ENCODE assay signal across 17 mouse cellular contexts in the genomic region with DNA sequence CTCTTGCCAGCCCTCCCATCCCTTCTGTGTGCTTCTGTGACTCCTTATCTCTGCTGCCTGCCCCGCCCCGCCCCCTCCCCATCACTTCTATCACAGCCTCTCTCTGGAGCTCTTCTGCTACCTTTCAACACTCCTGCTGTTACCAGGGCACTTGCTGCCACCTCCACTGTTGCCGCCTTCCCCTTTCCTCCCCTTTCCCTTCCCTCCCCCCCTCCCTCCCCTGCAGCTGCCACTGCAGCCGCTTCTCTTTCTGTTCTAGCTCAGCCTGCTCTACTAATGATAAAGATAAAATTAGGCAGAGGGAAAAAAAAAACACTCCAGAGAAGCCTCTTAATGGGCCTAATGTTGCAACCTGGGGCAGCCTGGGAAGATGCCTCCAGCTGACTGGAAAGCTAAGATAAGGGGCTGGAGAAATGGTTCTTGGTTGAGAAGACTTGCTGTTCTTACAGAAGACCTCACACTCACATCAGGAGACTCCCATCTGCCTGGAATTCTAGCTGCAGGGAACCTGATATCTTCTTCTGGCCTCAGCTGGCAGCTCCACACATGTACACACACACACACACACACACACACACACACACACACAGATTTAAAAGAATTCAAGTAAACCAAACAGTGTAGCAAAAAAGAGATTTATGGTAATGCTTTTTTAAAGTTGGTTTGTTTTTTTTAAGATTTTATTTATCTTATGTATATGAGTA. TPM values are rescaled to one million over a fixed set of nuclear protein-coding genes. Genes with fewer than 3 reads are reported as not detected.
A peak's percentile ranks its signal among the peaks of the same experiment; 100 is the strongest.
DNase-seq lines count a peak whose midpoint lies in the region; ATAC-seq lines count a peak whose summit lies in the region.
"Had no signal": no experiment of that assay in that cellular context is flagged by ENCODE, and none has a peak within 500 bp of the region (broad histone marks: within the 10 kb centered on the region; RNA-seq: fewer than 3 reads in every experiment).

No protein-coding gene starts in this region.

- ATAC-seq in embryonic facial prominence, embryonic 12.5 days (ENCODE audit: insufficient number of reproducible peaks, insufficient read depth, low FRiP score, low TSS enrichment) = no peak
- ATAC-seq in heart, embryonic 15.5 days (replicated peaks; ENCODE audit: insufficient number of reproducible peaks, insufficient read depth, low FRiP score, low read depth) = peak; percentile 93
- ATAC-seq in midbrain, embryonic 12.5 days (ENCODE audit: low FRiP score, low read depth) = no peak
- ATAC-seq in CD4-positive, CD25-positive, alpha-beta regulatory T cell, adult 4 months = no peak
- ATAC-seq: intestine, embryonic 15.5 days had no signal

- no peaks in the 10 kb centered on the region for H3K36me3 ChIP-seq in embryonic facial prominence, embryonic 12.5 days
- no peaks in the 10 kb centered on the region for H3K36me3 ChIP-seq in embryonic facial prominence, embryonic 10.5 days (replicated peaks)
- H3K36me3 ChIP-seq in heart, embryonic 15.5 days = no peaks in the 10 kb centered on the region
- H3K36me3 ChIP-seq in midbrain, embryonic 12.5 days = no peaks in the 10 kb centered on the region
- no peaks in the 10 kb centered on the region for H3K36me3 ChIP-seq in midbrain, embryonic 10.5 days
- H3K36me3 ChIP-seq: intestine, embryonic 15.5 days had no signal

- 23% methylated on average over 4 of the region's 4 CpGs for WGBS in embryonic facial prominence, embryonic 12.5 days
- 21% methylated on average over 4 of the region's 4 CpGs for WGBS in embryonic facial prominence, embryonic 10.5 days
- WGBS in heart, embryonic 15.5 days = 9% methylated on average over 4 of the region's 4 CpGs
- WGBS in midbrain, embryonic 12.5 days = 14% methylated on average over 4 of the region's 4 CpGs
- 23% methylated on average over 4 of the region's 4 CpGs for WGBS in midbrain, embryonic 10.5 days

- H3K9ac ChIP-seq in embryonic facial prominence, embryonic 12.5 days = no peak overlapping the region
- no peak overlapping the region for H3K9ac ChIP-seq in heart, embryonic 15.5 days
- no peak overlapping the region for H3K9ac ChIP-seq in midbrain, embryonic 12.5 days (replicated peaks)
- H3K9ac ChIP-seq: intestine, embryonic 15.5 days; liver, embryonic 14.5 days had no signal

- H3K27me3 ChIP-seq in embryonic facial prominence, embryonic 12.5 days = no peaks in the 10 kb centered on the region
- no peaks in the 10 kb centered on the region; the same call in 1 of the 2 replicates for H3K27me3 ChIP-seq in embryonic facial prominence, embryonic 10.5 days (replicated peaks; ENCODE audit: low read depth, poor library complexity, severe bottlenecking)
- no peaks in the 10 kb centered on the region for H3K27me3 ChIP-seq in heart, embryonic 15.5 days
- H3K27me3 ChIP-seq in midbrain, embryonic 12.5 days = no peaks in the 10 kb centered on the region
- no peaks in the 10 kb centered on the region for H3K27me3 ChIP-seq in midbrain, embryonic 10.5 days (ENCODE audit: low read depth, poor library complexity, severe bottlenecking)
- H3K27me3 ChIP-seq: intestine, embryonic 15.5 days had no signal

- no peak overlapping the region for H3K4me3 ChIP-seq in embryonic facial prominence, embryonic 12.5 days
- H3K4me3 ChIP-seq in embryonic facial prominence, embryonic 10.5 days = no peak overlapping the region
- H3K4me3 ChIP-seq in heart, embryonic 15.5 days = no peak overlapping the region
- no peak overlapping the region for H3K4me3 ChIP-seq in midbrain, embryonic 12.5 days
- no peak overlapping the region for H3K4me3 ChIP-seq in midbrain, embryonic 10.5 days
- H3K4me3 ChIP-seq: intestine, embryonic 15.5 days had no signal

- H3K4me2 ChIP-seq in embryonic facial prominence, embryonic 12.5 days (replicated peaks) = no peak overlapping the region
- peak overlapping the region; percentile 29; the same call in 1 of the 2 replicates for H3K4me2 ChIP-seq in heart, embryonic 15.5 days
- H3K4me2 ChIP-seq in midbrain, embryonic 12.5 days (replicated peaks) = no peak overlapping the region
- H3K4me2 ChIP-seq: intestine, embryonic 15.5 days had no signal

- no peak for DNase-seq in embryonic facial prominence, embryonic 10.5 days (ENCODE audit: low spot score)
- no peak for DNase-seq in heart, adult 9 months (ENCODE audit: low spot score in 2 of 2)
- DNase-seq in midbrain, embryonic 10.5 days (ENCODE audit: low spot score) = no peak
- no peak for DNase-seq in frontal cortex, adult 2 months (ENCODE audit: extremely low spot score in 1 of 2, low spot score in 1 of 2)
- DNase-seq: adrenal gland, adult 8-10 months; cerebellum, postnatal 25 days; thymus, postnatal 25 days had no signal

- no peaks in the 10 kb centered on the region for H3K9me3 ChIP-seq in embryonic facial prominence, embryonic 12.5 days
- H3K9me3 ChIP-seq in embryonic facial prominence, embryonic 10.5 days = no peaks in the 10 kb centered on the region
- H3K9me3 ChIP-seq in heart, embryonic 15.5 days (replicated peaks) = no peaks in the 10 kb centered on the region
- no peaks in the 10 kb centered on the region for H3K9me3 ChIP-seq in midbrain, embryonic 12.5 days
- H3K9me3 ChIP-seq in midbrain, embryonic 10.5 days (replicated peaks) = no peaks in the 10 kb centered on the region; the same call in 1 of the 2 replicates
- H3K9me3 ChIP-seq: intestine, embryonic 15.5 days had no signal

- peak overlapping the region; percentile 50; the same call in 1 of the 2 replicates for H3K27ac ChIP-seq in embryonic facial prominence, embryonic 12.5 days
- no peak overlapping the region for H3K27ac ChIP-seq in embryonic facial prominence, embryonic 10.5 days (replicated peaks)
- H3K27ac ChIP-seq in heart, embryonic 15.5 days = peak overlapping the region; percentile 87
- H3K27ac ChIP-seq in midbrain, embryonic 12.5 days (replicated peaks) = 0 out of 2 replicates have a peak overlapping the region, but pooled peaks have one; percentile 25
- no peak overlapping the region; the same call in 1 of the 2 replicates for H3K27ac ChIP-seq in midbrain, embryonic 10.5 days (replicated peaks)
- H3K27ac ChIP-seq: intestine, embryonic 15.5 days; liver, embryonic 14.5 days had no signal

- H3K4me1 ChIP-seq in embryonic facial prominence, embryonic 12.5 days = peaks cover 18% of the 10 kb centered on the region
- H3K4me1 ChIP-seq in embryonic facial prominence, embryonic 10.5 days = peaks cover 13% of the 10 kb centered on the region
- peaks cover 26% of the 10 kb centered on the region for H3K4me1 ChIP-seq in heart, embryonic 15.5 days (replicated peaks)
- H3K4me1 ChIP-seq in midbrain, embryonic 12.5 days = peaks cover 10% of the 10 kb centered on the region; the same call in 1 of the 2 replicates
- H3K4me1 ChIP-seq in midbrain, embryonic 10.5 days = no peaks in the 10 kb centered on the region
- H3K4me1 ChIP-seq: intestine, embryonic 15.5 days had no signal

RNA-seq across cellular contexts. Expression of gene Loxl1, which starts 13.6 kb away (rescaled TPM):
- polyA plus RNA-seq in embryonic facial prominence, embryonic 12.5 days (2016; fragmentation: Nextera tagmentation; extraction: Ambion mirVana) = 27.5 and 29.3 TPM in 2 replicates
- 7.0 and 11.9 TPM in 2 replicates for polyA plus RNA-seq in embryonic facial prominence, embryonic 10.5 days (2016; fragmentation: Nextera tagmentation; extraction: Ambion mirVana)
- polyA plus RNA-seq in heart, embryonic 15.5 days (2015; fragmentation: Nextera tagmentation; extraction: Ambion mirVana) = 54.6 and 78.1 TPM in 2 replicates
- polyA plus RNA-seq in midbrain, embryonic 12.5 days (2016; fragmentation: Nextera tagmentation; extraction: Ambion mirVana) = 13.4 and 20.1 TPM in 2 replicates
- 6.9 and 10.9 TPM in 2 replicates for polyA plus RNA-seq in midbrain, embryonic 10.5 days (2016; fragmentation: Nextera tagmentation; extraction: Ambion mirVana)
- not detected for polyA plus RNA-seq in CD4-positive, CD25-positive, alpha-beta regulatory T cell, adult 4 months (2017; shearing (Covaris generic))
- polyA plus RNA-seq in frontal cortex, adult 2 months (2012; rRNA removed) = 4.9 and 5.3 TPM in 2 replicates

RNA-seq across cellular contexts. Expression of gene Tbc1d21, which starts 43.6 kb away (rescaled TPM):
- not detected in 2 replicates for polyA plus RNA-seq in embryonic facial prominence, embryonic 12.5 days (2016; fragmentation: Nextera tagmentation; extraction: Ambion mirVana)
- polyA plus RNA-seq in embryonic facial prominence, embryonic 10.5 days (2016; fragmentation: Nextera tagmentation; extraction: Ambion mirVana) = not detected in 2 replicates
- polyA plus RNA-seq in heart, embryonic 15.5 days (2015; fragmentation: Nextera tagmentation; extraction: Ambion mirVana) = not detected in 2 replicates
- not detected in 2 replicates for polyA plus RNA-seq in midbrain, embryonic 12.5 days (2016; fragmentation: Nextera tagmentation; extraction: Ambion mirVana)
- not detected in 2 replicates for polyA plus RNA-seq in midbrain, embryonic 10.5 days (2016; fragmentation: Nextera tagmentation; extraction: Ambion mirVana)
- polyA plus RNA-seq in CD4-positive, CD25-positive, alpha-beta regulatory T cell, adult 4 months (2017; shearing (Covaris generic)) = not detected
- not detected in 2 replicates for polyA plus RNA-seq in frontal cortex, adult 2 months (2012; rRNA removed)
- polyA plus RNA-seq: embryonic facial prominence, embryonic 11.5 days; intestine, embryonic 15.5 days; kidney, embryonic 16.5 days; liver, embryonic 14.5 days; midbrain, embryonic 14.5 days; neural tube, embryonic 11.5 days had no signal

Comparison
In these comparisons a context has a peak if more than half of its experiments do, and no peak if none do; other contexts are left out.
1. H3K27ac ChIP-seq: peak in embryonic facial prominence, embryonic 12.5 days (single experiment), heart, embryonic 15.5 days (single experiment) and midbrain, embryonic 12.5 days (single experiment); none in embryonic facial prominence, embryonic 10.5 days (single experiment) and midbrain, embryonic 10.5 days (single experiment).